Mouse (Mus musculus) embryonic facial prominence, embryonic 14.5 days (tissue): Measurements from ENCODE around the gene Hmx3. TPM values are rescaled to one million over a fixed set of nuclear protein-coding genes. Genes with fewer than 3 reads are reported as not detected.
A peak's percentile ranks its signal among the peaks of the same experiment; 100 is the strongest.

ENCODE experiments used
- ATAC-seq: fragments of 200-750 bp; cut with Nextera tagmentation; 2 replicates; pipeline ENCODE4 v1.8.0; 2017; ENCODE audit warnings: low read depth, moderate number of reproducible peaks, moderate TSS enrichment
- DNase-seq: peaks from one replicate; pipeline ENCODE4 v3.0.0-alpha.2; 2015; ENCODE audit warnings: low spot score
- H3K27ac ChIP-seq: fragments of 300-500 bp; sonication (generic); replicated peaks from 2 replicates; pipeline ENCODE4 v1.5.1; 2014; ENCODE audit warnings: low read depth, mild to moderate bottlenecking, low read length, moderate library complexity
- H3K27me3 ChIP-seq: fragments of 300-500 bp; sonication (generic); replicated peaks from 2 replicates; pipeline ENCODE4 v1.6.1; 2014; ENCODE audit warnings: low read length; ENCODE audit not compliant: control insufficient read depth, insufficient read depth
- H3K36me3 ChIP-seq: fragments of 300-500 bp; sonication (generic); 2 replicates; pipeline ENCODE4 v1.6.1; 2014; ENCODE audit warnings: low read length, mixed read lengths; ENCODE audit not compliant: control insufficient read depth, insufficient read depth
- H3K4me1 ChIP-seq: fragments of 300-500 bp; sonication (generic); 2 replicates; pipeline ENCODE4 v1.6.1; 2014; ENCODE audit warnings: antibody characterized with exemption, low read length; ENCODE audit not compliant: control insufficient read depth, insufficient read depth
- H3K4me2 ChIP-seq: fragments of 300-500 bp; sonication (generic); 2 replicates; pipeline ENCODE4 v1.6.1; 2014; ENCODE audit warnings: low read depth, mild to moderate bottlenecking, low read length, moderate library complexity, mixed read lengths
- H3K4me3 ChIP-seq: fragments of 300-500 bp; sonication (generic); 2 replicates; pipeline ENCODE4 v1.5.1; 2014; ENCODE audit warnings: low read depth, mild to moderate bottlenecking, low read length
- H3K9ac ChIP-seq: fragments of 300-500 bp; sonication (generic); 2 replicates; pipeline ENCODE4 v1.6.1; 2014; ENCODE audit warnings: low read depth, mild to moderate bottlenecking, low read length, moderate library complexity, mixed read lengths
- H3K9me3 ChIP-seq: fragments of 300-500 bp; sonication (generic); 2 replicates; pipeline ENCODE4 v1.6.1; 2016; ENCODE audit warnings: low read length; ENCODE audit not compliant: control insufficient read depth
- WGBS: fragments of 180-500 bp; shearing (Covaris S2); extraction: QIAGEN DNeasy Blood & Tissue Kit; methylation state at CpG from one replicate; pipeline ENCODE4 v1.1.7; 2014; 5-methylcytosine and 5-hydroxymethylcytosine counted together
- polyA plus RNA-seq: library from polyadenylated mRNA; unstranded; fragments of >200 nt; fragmentation: Nextera tagmentation; extraction: Ambion mirVana; gene quantifications from 2 replicates; pipeline ENCODE4 v1.2.1, GENCODE M21; 2014

Hmx3 gene
- polyA plus RNA-seq, result 0.26 and 0.37 TPM in 2 replicates

GRCm38 (mm10) chr7:131542115-131542871, at the start of gene Hmx3:
Hmx3 (plus strand) TSS chr7:131542867.
- H3K4me3 ChIP-seq, result peak within 1 kb of the TSS; percentile 36
- no peaks in the 10 kb centered on the region for H3K9me3 ChIP-seq
- H3K36me3 ChIP-seq, result no peaks in the 10 kb centered on the region
- DNase-seq, result peak; percentile 20
- peak; percentile 51; the same call in 1 of the 2 replicates for ATAC-seq
- peaks cover 18% of the 10 kb centered on the region for H3K4me1 ChIP-seq
- no peak within 1 kb of the TSS for H3K27ac ChIP-seq
- H3K4me2 ChIP-seq, result peak within 1 kb of the TSS; percentile 67
- H3K9ac ChIP-seq, result peak within 1 kb of the TSS; percentile 46; the same call in 1 of the 2 replicates
- WGBS, result 1% methylated on average over 46 of the region's 65 CpGs
- peaks cover 96% of the 10 kb centered on the region for H3K27me3 ChIP-seq

DNA sequence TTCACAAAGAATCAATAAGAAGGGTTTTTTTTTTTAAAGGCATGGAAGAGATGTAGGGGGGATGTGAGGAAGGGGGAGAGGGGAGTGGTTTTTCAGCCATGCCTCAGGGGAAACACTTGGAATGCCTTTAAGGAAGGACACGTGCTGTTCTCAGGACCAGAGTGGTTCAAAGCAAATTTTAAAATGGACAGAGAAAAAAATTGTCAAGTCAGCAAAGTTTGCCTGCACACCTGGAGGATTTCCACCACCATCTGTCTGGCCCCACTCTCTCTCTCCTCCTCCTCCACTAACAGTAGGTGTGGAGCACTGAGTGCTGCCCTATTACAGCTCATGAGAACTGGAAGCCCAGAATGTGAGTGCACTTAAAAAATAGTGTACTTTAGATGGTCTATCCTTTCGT, 38.9 kb upstream of the Hmx3 start:
- Histone ChIP-seq H3K27me3 (no peaks in the 10 kb centered on the region), H3K4me3 (no peak overlapping the region), H3K4me2 (no peak overlapping the region), H3K4me1 (no peaks in the 10 kb centered on the region), H3K9ac (no peak overlapping the region), H3K36me3 (no peaks in the 10 kb centered on the region), H3K27ac (no peak overlapping the region), H3K9me3 (no peaks in the 10 kb centered on the region)
- WGBS, result 62% methylated on average over 2 of the region's 2 CpGs
- no peak for DNase-seq
- no peak for ATAC-seq

- Histone ChIP-seq H3K4me3 (no peak overlapping the region), H3K9me3 (no peaks in the 10 kb centered on the region), H3K9ac (no peak overlapping the region), H3K36me3 (no peaks in the 10 kb centered on the region), H3K27ac (no peak overlapping the region), H3K4me1 (peaks cover 18% of the 10 kb centered on the region), H3K27me3 (peaks cover 76% of the 10 kb centered on the region), H3K4me2 (no peak overlapping the region)
- peak; percentile 92 for DNase-seq
- whole genome bisulfite sequencing, result 1% methylated on average over 7 of the region's 7 CpGs
- ATAC-seq, result peak; percentile 74; the same call in 1 of the 2 replicates
Observed at GRCm38 (mm10) chr7:131539979-131540378, 2.7 kb upstream of the Hmx3 start.

GRCm38 (mm10) chr7:131541184-131542114, 1.2 kb upstream of the Hmx3 start:
- Histone ChIP-seq H3K9ac (no peak overlapping the region), H3K36me3 (no peaks in the 10 kb centered on the region), H3K4me1 (peaks cover 18% of the 10 kb centered on the region), H3K27ac (no peak overlapping the region), H3K27me3 (peaks cover 91% of the 10 kb centered on the region), H3K4me3 (peak overlapping the region; percentile 36), H3K9me3 (no peaks in the 10 kb centered on the region), H3K4me2 (peak overlapping the region; percentile 67)
- ATAC-seq (no peak), DNase-seq (no peak)
- WGBS, result 1% methylated on average over 39 of the region's 41 CpGs

DNA sequence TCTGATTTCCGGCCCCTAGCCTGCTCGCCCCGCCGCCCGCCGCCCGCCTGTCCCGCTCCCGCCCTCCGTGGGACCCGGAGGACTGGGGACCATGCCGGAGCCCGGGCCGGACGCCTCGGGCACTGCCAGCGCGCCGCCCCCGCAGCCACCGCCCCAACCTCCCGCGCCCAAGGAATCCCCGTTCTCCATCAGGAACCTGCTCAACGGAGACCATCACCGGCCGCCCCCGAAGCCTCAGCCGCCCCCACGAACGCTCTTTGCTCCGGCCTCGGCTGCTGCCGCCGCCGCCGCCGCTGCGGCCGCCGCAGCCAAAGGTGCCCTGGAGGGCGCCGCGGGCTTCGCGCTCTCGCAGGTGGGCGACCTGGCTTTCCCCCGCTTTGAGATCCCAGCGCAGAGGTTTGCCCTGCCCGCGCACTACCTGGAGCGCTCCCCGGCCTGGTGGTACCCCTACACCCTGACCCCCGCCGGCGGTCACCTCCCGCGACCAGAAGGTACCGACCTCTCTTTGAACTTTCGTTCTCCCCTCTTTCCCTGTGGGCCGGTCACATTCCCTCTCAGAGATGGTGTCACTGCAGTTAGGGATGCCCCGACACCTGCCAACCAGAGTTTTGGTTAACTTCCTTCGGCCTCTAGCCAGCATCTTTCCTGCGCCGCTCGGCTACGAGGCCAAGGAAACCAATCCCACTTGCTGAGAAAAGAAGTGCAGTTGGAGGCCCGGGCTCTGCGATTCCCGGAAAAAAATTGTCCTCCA, 380 bp downstream of the Hmx3 start:
- peaks cover 18% of the 10 kb centered on the region for H3K4me1 ChIP-seq
- peaks cover 98% of the 10 kb centered on the region for H3K27me3 ChIP-seq
- H3K4me3 ChIP-seq, result peak overlapping the region; percentile 36
- no peak overlapping the region for H3K27ac ChIP-seq
- H3K9ac ChIP-seq, result peak overlapping the region; percentile 46; the same call in 1 of the 2 replicates
- DNase-seq, result no peak
- no peaks in the 10 kb centered on the region for H3K9me3 ChIP-seq
- peak overlapping the region; percentile 67 for H3K4me2 ChIP-seq
- no peaks in the 10 kb centered on the region for H3K36me3 ChIP-seq
- 2% methylated on average over 38 of the region's 71 CpGs for WGBS
- ATAC-seq, result no peak

DNA sequence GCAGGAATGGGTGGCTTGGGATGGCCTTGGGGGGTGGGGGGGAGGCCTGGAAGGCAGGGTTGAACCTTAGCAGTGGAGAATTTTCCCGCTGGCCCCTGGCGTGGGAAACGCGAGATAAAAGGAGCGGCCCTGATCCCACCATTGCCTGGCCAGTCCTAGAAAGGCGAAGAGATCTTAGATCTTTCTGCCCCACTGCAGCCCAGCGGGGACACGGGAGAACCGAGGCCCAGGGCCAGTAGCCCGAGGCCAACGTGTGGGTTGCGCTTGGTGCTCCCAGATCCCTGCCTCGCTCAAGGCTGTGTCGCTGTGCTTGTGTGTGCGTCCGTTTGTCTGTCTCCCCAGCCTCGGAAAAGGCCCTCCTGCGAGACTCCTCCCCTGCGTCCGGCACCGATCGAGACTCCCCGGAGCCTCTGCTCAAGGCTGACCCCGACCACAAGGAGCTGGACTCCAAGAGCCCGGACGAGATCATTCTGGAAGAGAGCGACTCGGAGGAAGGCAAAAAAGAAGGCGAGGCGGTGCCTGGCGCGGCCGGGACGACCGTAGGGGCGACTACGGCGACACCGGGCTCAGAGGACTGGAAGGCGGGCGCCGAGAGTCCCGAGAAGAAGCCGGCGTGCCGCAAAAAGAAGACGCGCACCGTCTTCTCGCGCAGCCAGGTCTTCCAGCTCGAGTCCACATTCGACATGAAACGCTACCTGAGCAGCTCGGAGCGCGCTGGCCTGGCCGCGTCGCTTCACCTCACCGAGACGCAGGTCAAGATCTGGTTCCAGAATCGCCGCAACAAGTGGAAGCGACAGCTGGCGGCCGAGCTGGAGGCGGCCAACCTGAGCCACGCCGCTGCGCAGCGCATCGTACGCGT, 1.2 kb downstream of the Hmx3 start:
- ATAC-seq, result no peak
- H3K4me2 ChIP-seq, result peak overlapping the region; percentile 67
- H3K27me3 ChIP-seq, result peaks cover 100% of the 10 kb centered on the region
- H3K9ac ChIP-seq, result no peak overlapping the region
- H3K27ac ChIP-seq, result no peak overlapping the region
- H3K4me1 ChIP-seq, result peaks cover 18% of the 10 kb centered on the region
- H3K4me3 ChIP-seq, result peak overlapping the region; percentile 36
- DNase-seq, result no peak
- under 1% methylated on average over 61 of the region's 75 CpGs for WGBS
- H3K9me3 ChIP-seq, result no peaks in the 10 kb centered on the region
- H3K36me3 ChIP-seq, result no peaks in the 10 kb centered on the region

DNA sequence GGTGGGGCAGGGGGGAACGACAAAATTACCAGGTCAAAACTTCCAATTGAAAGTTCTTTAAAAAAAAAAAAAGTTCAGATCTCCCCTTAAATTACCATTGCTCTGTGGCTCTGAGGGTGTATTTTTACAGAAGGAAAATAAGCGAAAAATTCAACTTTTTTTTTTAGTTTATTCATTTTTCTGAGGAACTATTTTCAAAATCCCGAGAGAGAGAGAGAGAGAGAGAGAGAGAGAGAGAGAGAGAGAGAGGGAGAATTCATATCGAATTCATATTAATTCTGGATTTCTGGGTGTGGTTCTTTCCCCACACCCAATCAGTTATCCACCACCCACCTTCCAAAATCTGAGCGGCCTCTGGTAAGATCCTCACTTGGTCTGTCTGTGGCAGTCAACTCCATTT, 2.2 kb downstream of the Hmx3 start:
- H3K4me2 ChIP-seq, result no peak overlapping the region
- H3K27ac ChIP-seq, result no peak overlapping the region

More for the DNA sequence above, 2.2 kb downstream of the Hmx3 start:
- H3K36me3 ChIP-seq, result no peaks in the 10 kb centered on the region
- WGBS, result 3% methylated on average over 5 of the region's 5 CpGs
- peaks cover 18% of the 10 kb centered on the region for H3K4me1 ChIP-seq
- H3K9ac ChIP-seq, result no peak overlapping the region
- peaks cover 100% of the 10 kb centered on the region for H3K27me3 ChIP-seq
- no peak for DNase-seq
- ATAC-seq, result no peak
- H3K9me3 ChIP-seq, result no peaks in the 10 kb centered on the region
- H3K4me3 ChIP-seq, result no peak overlapping the region
